Comparison of ENCODE assay signal across 27 mouse cellular contexts in the genomic region with DNA sequence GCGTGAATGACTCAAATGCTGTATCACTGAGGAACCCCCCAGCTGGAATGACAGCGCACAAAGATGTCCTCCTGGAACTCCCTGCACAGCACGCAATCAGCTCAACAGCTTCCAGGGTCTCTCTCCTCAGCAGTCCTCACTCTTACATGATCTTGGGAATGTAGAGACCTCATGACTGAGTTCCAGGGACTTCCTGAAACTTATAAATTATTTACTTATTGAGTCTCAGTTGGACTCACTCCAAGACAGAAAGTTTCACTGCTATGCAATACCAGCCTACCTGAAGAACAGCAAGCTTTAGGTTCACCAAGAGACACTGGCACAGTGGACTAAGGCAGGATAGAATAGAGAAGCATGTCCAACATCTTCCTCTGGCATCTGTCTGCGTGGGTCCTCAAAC.
A peak's percentile ranks its signal among the peaks of the same experiment; 100 is the strongest.
DNase-seq lines count a peak whose midpoint lies in the region; ATAC-seq and TF ChIP-seq lines count a peak whose summit lies in the region.
"Had no signal": no experiment of that assay in that cellular context is flagged by ENCODE, and none has a peak within 500 bp of the region (broad histone marks: within the 10 kb centered on the region; RNA-seq: fewer than 3 reads in every experiment).

No protein-coding gene starts in this region.

- 60% methylated on average over 4 of the region's 4 CpGs for WGBS in kidney, adult 2 months
- WGBS in kidney, embryonic 16.5 days: 86% methylated on average over 4 of the region's 4 CpGs

- no peak for TF ChIP-seq CTCF in kidney, adult 2 months (conservative IDR thresholded peaks at IDR 0.05; ENCODE audit: insufficient read depth, insufficient read length, low read depth, low read length)

- TF ChIP-seq POLR2A in kidney, adult 2 months (IDR thresholded peaks at IDR 0.05; ENCODE audit: low read depth, low read length): no peak

- no peak overlapping the region for H3K4me2 ChIP-seq in kidney, embryonic 16.5 days (replicated peaks; ENCODE audit: low read depth, low read length)
- H3K4me2 ChIP-seq: embryonic facial prominence, embryonic 13.5 days; embryonic facial prominence, embryonic 15.5 days; forebrain, embryonic 12.5 days had no signal

- no peak overlapping the region for H3K4me3 ChIP-seq in kidney, adult 2 months (ENCODE audit: insufficient read depth, low read depth, low read length)
- H3K4me3 ChIP-seq in kidney, embryonic 16.5 days (ENCODE audit: low read length): no peak overlapping the region
- H3K4me3 ChIP-seq: embryonic facial prominence, embryonic 13.5 days; embryonic facial prominence, embryonic 15.5 days; erythroblast, embryonic 14.5 days; forebrain, embryonic 10.5 days; forebrain, embryonic 12.5 days had no signal

- H3K9ac ChIP-seq in kidney, embryonic 16.5 days (replicated peaks; ENCODE audit: low read length): no peak overlapping the region
- H3K9ac ChIP-seq: embryonic facial prominence, embryonic 13.5 days; embryonic facial prominence, embryonic 15.5 days; forebrain, embryonic 12.5 days had no signal

- peaks cover 23% of the 10 kb centered on the region for H3K4me1 ChIP-seq in kidney, adult 2 months (ENCODE audit: control insufficient read depth, insufficient read depth, low read length)
- peaks cover 14% of the 10 kb centered on the region for H3K4me1 ChIP-seq in kidney, embryonic 16.5 days (ENCODE audit: insufficient read depth, low read length)
- H3K4me1 ChIP-seq: embryonic facial prominence, embryonic 13.5 days; embryonic facial prominence, embryonic 15.5 days; forebrain, embryonic 10.5 days; forebrain, embryonic 12.5 days had no signal

- H3K27me3 ChIP-seq in kidney, adult 2 months (replicated peaks; ENCODE audit: control insufficient read depth, insufficient read depth, low read length): no peaks in the 10 kb centered on the region
- H3K27me3 ChIP-seq in kidney, embryonic 16.5 days (ENCODE audit: insufficient read depth, low read length): no peaks in the 10 kb centered on the region
- H3K27me3 ChIP-seq: CH12.LX; embryonic facial prominence, embryonic 13.5 days; embryonic facial prominence, embryonic 15.5 days; forebrain, embryonic 12.5 days; Patski had no signal

- ATAC-seq in kidney, embryonic 16.5 days (ENCODE audit: low FRiP score, low TSS enrichment): peak; percentile 79
- ATAC-seq: activated CD4-positive, CD25-positive, alpha-beta regulatory T cell, adult 4 months; CD4-positive, CD25-positive, alpha-beta regulatory T cell, adult 4 months; forebrain, embryonic 14.5 days; Patski had no signal

- H3K36me3 ChIP-seq in kidney, adult 2 months (ENCODE audit: control insufficient read depth, insufficient read depth, low read length): peaks cover 6% of the 10 kb centered on the region
- H3K36me3 ChIP-seq in kidney, embryonic 16.5 days (ENCODE audit: insufficient read depth, low read length): peaks cover 29% of the 10 kb centered on the region
- H3K36me3 ChIP-seq: forebrain, embryonic 10.5 days; forebrain, embryonic 12.5 days; G1E had no signal

- peak; percentile 70 for DNase-seq in kidney, adult 2 months
- DNase-seq in kidney, adult 11 months: no peak
- DNase-seq in kidney, adult 9 months: peak; percentile 61
- no peak for DNase-seq in kidney, postnatal 25 days
- no peak for DNase-seq in kidney, postnatal 4 days
- DNase-seq in kidney, postnatal 14 days: peak; percentile 56
- DNase-seq: adrenal gland, adult 8-10 months; adrenal gland, postnatal 14 days; adrenal gland, postnatal 36 days; B cell, adult 2 months; cerebellum, adult 11-12 months; cerebellum, adult 2 months; cerebellum, adult 9-10 months; cerebellum, postnatal 10 days; cerebellum, postnatal 25 days had no signal

- H3K27ac ChIP-seq in kidney, adult 2 months (ENCODE audit: insufficient read depth, low read depth, low read length): no peak overlapping the region
- peak overlapping the region; percentile 69 for H3K27ac ChIP-seq in kidney, embryonic 16.5 days (ENCODE audit: low read length)
- H3K27ac ChIP-seq: embryonic facial prominence, embryonic 13.5 days; embryonic facial prominence, embryonic 15.5 days; forebrain, embryonic 10.5 days; forebrain, embryonic 12.5 days had no signal

- no peaks in the 10 kb centered on the region for H3K9me3 ChIP-seq in kidney, embryonic 16.5 days (ENCODE audit: low read length)
- H3K9me3 ChIP-seq: embryonic facial prominence, embryonic 13.5 days; embryonic facial prominence, embryonic 15.5 days; forebrain, embryonic 10.5 days; forebrain, embryonic 12.5 days had no signal

Comparison
In these comparisons a context has a peak if more than half of its experiments do, and no peak if none do; other contexts are left out.
1. DNase-seq: peak in kidney, adult 2 months (single experiment), kidney, adult 9 months (single experiment) and kidney, postnatal 14 days (single experiment); none in kidney, adult 11 months (single experiment), kidney, postnatal 25 days (0 of 2) and kidney, postnatal 4 days (0 of 2).